Mouse (Mus musculus) forebrain, embryonic 13.5 days (tissue): Measurements from ENCODE around the gene Vtcn1. TPM values are rescaled to one million over a fixed set of nuclear protein-coding genes. Genes with fewer than 3 reads are reported as not detected.

ENCODE experiments used
- ATAC-seq: fragments of 200-750 bp; cut with Nextera tagmentation; 2 replicates; pipeline ENCODE4 v1.8.0; 2017
- H3K27ac ChIP-seq: fragments of 300-500 bp; sonication (generic); 2 replicates; pipeline ENCODE4 v1.5.1; 2015; ENCODE audit warnings: inconsistent platforms, mild to moderate bottlenecking, moderate library complexity
- H3K27me3 ChIP-seq: fragments of 300-500 bp; sonication (generic); 2 replicates; pipeline ENCODE4 v1.6.1; 2015; ENCODE audit warnings: mild to moderate bottlenecking, inconsistent platforms
- H3K36me3 ChIP-seq: fragments of 300-500 bp; sonication (generic); 2 replicates; pipeline ENCODE4 v1.6.1; 2015; ENCODE audit warnings: mild to moderate bottlenecking, inconsistent platforms; ENCODE audit not compliant: poor library complexity, severe bottlenecking
- H3K4me1 ChIP-seq: fragments of 300-500 bp; sonication (generic); 2 replicates; pipeline ENCODE4 v1.6.1; 2015; ENCODE audit warnings: inconsistent platforms
- H3K4me2 ChIP-seq: fragments of 300-500 bp; sonication (generic); 2 replicates; pipeline ENCODE4 v1.6.1; 2015; ENCODE audit warnings: inconsistent platforms, mild to moderate bottlenecking, moderate library complexity
- H3K4me3 ChIP-seq: fragments of 300-500 bp; sonication (generic); 2 replicates; pipeline ENCODE4 v1.5.1; 2015; ENCODE audit warnings: mild to moderate bottlenecking, inconsistent platforms
- H3K9ac ChIP-seq: fragments of 300-500 bp; sonication (generic); 2 replicates; pipeline ENCODE4 v1.6.1; 2015; ENCODE audit warnings: mild to moderate bottlenecking, inconsistent platforms
- H3K9me3 ChIP-seq: fragments of 300-500 bp; sonication (generic); replicated peaks from 2 replicates; pipeline ENCODE4 v1.6.1; 2016; ENCODE audit warnings: inconsistent platforms
- WGBS: fragments of 180-500 bp; shearing (Covaris S2); methylation state at CpG from one replicate; pipeline ENCODE4 v1.1.7; 2015; 5-methylcytosine and 5-hydroxymethylcytosine counted together
- polyA plus RNA-seq: library from polyadenylated mRNA; unstranded; fragments of >200 nt; fragmentation: Nextera tagmentation; extraction: Ambion mirVana; gene quantifications from 2 replicates; pipeline ENCODE4 v1.2.1, GENCODE M21; 2015

Vtcn1 gene
- polyA plus RNA-seq: not detected in 2 replicates

GRCm38 (mm10) chr3:100825225-100825965, at the start of gene Vtcn1:
Vtcn1 (plus strand) TSS chr3:100825459.
- no peak within 1 kb of the TSS for H3K9ac ChIP-seq
- H3K27ac ChIP-seq: no peak within 1 kb of the TSS
- no peak for ATAC-seq
- no peak within 1 kb of the TSS for H3K4me2 ChIP-seq
- no peaks in the 10 kb centered on the region for H3K9me3 ChIP-seq
- H3K4me1 ChIP-seq: no peaks in the 10 kb centered on the region
- H3K4me3 ChIP-seq: no peak within 1 kb of the TSS
- no peaks in the 10 kb centered on the region for H3K27me3 ChIP-seq
- H3K36me3 ChIP-seq: no peaks in the 10 kb centered on the region
- WGBS: 52% methylated on average over 6 of the region's 6 CpGs

GRCm38 (mm10) chr3:100776967-100777366, 48.3 kb upstream of the Vtcn1 start:
- Histone ChIP-seq H3K36me3 (no peaks in the 10 kb centered on the region), H3K9ac (no peak overlapping the region), H3K27ac (no peak overlapping the region), H3K4me2 (no peak overlapping the region), H3K4me3 (no peak overlapping the region), H3K4me1 (no peaks in the 10 kb centered on the region), H3K9me3 (no peaks in the 10 kb centered on the region), H3K27me3 (no peaks in the 10 kb centered on the region)
- ATAC-seq: no peak
- WGBS: 69% methylated on average over 6 of the region's 6 CpGs

GRCm38 (mm10) chr3:100777568-100777967, 47.7 kb upstream of the Vtcn1 start:
- WGBS: 9% methylated on average over 4 of the region's 4 CpGs
- Histone ChIP-seq H3K9me3 (no peaks in the 10 kb centered on the region), H3K4me2 (no peak overlapping the region), H3K4me1 (no peaks in the 10 kb centered on the region), H3K9ac (no peak overlapping the region), H3K4me3 (no peak overlapping the region), H3K27ac (no peak overlapping the region), H3K27me3 (no peaks in the 10 kb centered on the region), H3K36me3 (no peaks in the 10 kb centered on the region)
- ATAC-seq: no peak

- Histone ChIP-seq H3K36me3 (no peaks in the 10 kb centered on the region), H3K27me3 (no peaks in the 10 kb centered on the region), H3K4me1 (no peaks in the 10 kb centered on the region), H3K4me2 (no peak overlapping the region), H3K9me3 (no peaks in the 10 kb centered on the region), H3K4me3 (no peak overlapping the region), H3K27ac (no peak overlapping the region), H3K9ac (no peak overlapping the region)
- ATAC-seq: no peak
- WGBS: 81% methylated on average over 2 of the region's 2 CpGs
Observed at GRCm38 (mm10) chr3:100786076-100786475, 39.2 kb upstream of the Vtcn1 start.

- no peak overlapping the region for H3K4me3 ChIP-seq
- no peak overlapping the region for H3K9ac ChIP-seq
- H3K9me3 ChIP-seq: no peaks in the 10 kb centered on the region
- no peaks in the 10 kb centered on the region for H3K4me1 ChIP-seq
- no peak overlapping the region for H3K27ac ChIP-seq
- no peak for ATAC-seq
- H3K36me3 ChIP-seq: no peaks in the 10 kb centered on the region
- 88% methylated on average over 3 of the region's 3 CpGs for WGBS
- H3K4me2 ChIP-seq: no peak overlapping the region
- H3K27me3 ChIP-seq: no peaks in the 10 kb centered on the region
Observed at GRCm38 (mm10) chr3:100791670-100792069, 33.6 kb upstream of the Vtcn1 start.

- Histone ChIP-seq H3K9ac (no peak overlapping the region), H3K4me3 (no peak overlapping the region), H3K4me1 (no peaks in the 10 kb centered on the region), H3K36me3 (no peaks in the 10 kb centered on the region), H3K4me2 (no peak overlapping the region), H3K9me3 (no peaks in the 10 kb centered on the region), H3K27me3 (no peaks in the 10 kb centered on the region), H3K27ac (no peak overlapping the region)
- ATAC-seq: no peak
- 73% methylated on average over 2 of the region's 2 CpGs for WGBS
Observed at GRCm38 (mm10) chr3:100793345-100793744, 31.9 kb upstream of the Vtcn1 start.

- H3K27ac ChIP-seq: no peak overlapping the region
- H3K27me3 ChIP-seq: no peaks in the 10 kb centered on the region
- no peak for ATAC-seq
- no peaks in the 10 kb centered on the region for H3K9me3 ChIP-seq
- no peaks in the 10 kb centered on the region for H3K36me3 ChIP-seq
- H3K9ac ChIP-seq: no peak overlapping the region
- no peaks in the 10 kb centered on the region for H3K4me1 ChIP-seq
- WGBS: 61% methylated on average over 4 of the region's 4 CpGs
- H3K4me2 ChIP-seq: no peak overlapping the region
- H3K4me3 ChIP-seq: no peak overlapping the region
Observed at GRCm38 (mm10) chr3:100796571-100796970, 28.7 kb upstream of the Vtcn1 start.

GRCm38 (mm10) chr3:100797166-100798145, 27.8 kb upstream of the Vtcn1 start:
- H3K27me3 ChIP-seq: no peaks in the 10 kb centered on the region
- no peak for ATAC-seq
- H3K9me3 ChIP-seq: no peaks in the 10 kb centered on the region
- H3K4me2 ChIP-seq: no peak overlapping the region
- WGBS: 85% methylated on average over 6 of the region's 6 CpGs
- no peaks in the 10 kb centered on the region for H3K4me1 ChIP-seq
- H3K36me3 ChIP-seq: no peaks in the 10 kb centered on the region
- H3K9ac ChIP-seq: no peak overlapping the region
- no peak overlapping the region for H3K27ac ChIP-seq
- H3K4me3 ChIP-seq: no peak overlapping the region

- no peak overlapping the region for H3K27ac ChIP-seq
- ATAC-seq: no peak
- no peak overlapping the region for H3K9ac ChIP-seq
- H3K4me3 ChIP-seq: no peak overlapping the region
- H3K36me3 ChIP-seq: no peaks in the 10 kb centered on the region
- 94% methylated on average over 3 of the region's 3 CpGs for WGBS
- no peaks in the 10 kb centered on the region for H3K9me3 ChIP-seq
- no peaks in the 10 kb centered on the region for H3K4me1 ChIP-seq
- no peaks in the 10 kb centered on the region for H3K27me3 ChIP-seq
- no peak overlapping the region for H3K4me2 ChIP-seq
Observed at GRCm38 (mm10) chr3:100798872-100799422, 26.3 kb upstream of the Vtcn1 start.

GRCm38 (mm10) chr3:100804975-100805374, 20.3 kb upstream of the Vtcn1 start:
- no peaks in the 10 kb centered on the region for H3K9me3 ChIP-seq
- H3K27me3 ChIP-seq: no peaks in the 10 kb centered on the region
- no peak overlapping the region for H3K4me3 ChIP-seq
- no peak overlapping the region for H3K4me2 ChIP-seq
- WGBS: 71% methylated on average over 1 of the region's 1 CpGs
- no peak overlapping the region for H3K9ac ChIP-seq
- peaks cover 3% of the 10 kb centered on the region; the same call in 1 of the 2 replicates for H3K4me1 ChIP-seq
- ATAC-seq: no peak
- no peaks in the 10 kb centered on the region for H3K36me3 ChIP-seq
- no peak overlapping the region for H3K27ac ChIP-seq

GRCm38 (mm10) chr3:100805925-100806324, 19.3 kb upstream of the Vtcn1 start:
- no peaks in the 10 kb centered on the region for H3K36me3 ChIP-seq
- no peak for ATAC-seq
- no peak overlapping the region for H3K9ac ChIP-seq
- whole genome bisulfite sequencing: 65% methylated on average over 6 of the region's 6 CpGs
- H3K4me1 ChIP-seq: peaks cover 3% of the 10 kb centered on the region; the same call in 1 of the 2 replicates
- H3K4me2 ChIP-seq: no peak overlapping the region
- no peaks in the 10 kb centered on the region for H3K9me3 ChIP-seq
- H3K27me3 ChIP-seq: no peaks in the 10 kb centered on the region
- no peak overlapping the region for H3K27ac ChIP-seq
- no peak overlapping the region for H3K4me3 ChIP-seq

- 80% methylated on average over 2 of the region's 2 CpGs for WGBS
- no peak overlapping the region for H3K4me3 ChIP-seq
Observed at GRCm38 (mm10) chr3:100810461-100810860, 14.8 kb upstream of the Vtcn1 start.

More at GRCm38 (mm10) chr3:100810461-100810860, 14.8 kb upstream of the Vtcn1 start:
- Histone ChIP-seq H3K4me1 (no peaks in the 10 kb centered on the region), H3K27ac (no peak overlapping the region), H3K27me3 (no peaks in the 10 kb centered on the region), H3K36me3 (no peaks in the 10 kb centered on the region), H3K4me2 (no peak overlapping the region), H3K9ac (no peak overlapping the region), H3K9me3 (no peaks in the 10 kb centered on the region)
- ATAC-seq: no peak
